Mouse (Mus musculus) heart, embryonic 13.5 days (tissue): ENCODE data around the gene Colgalt1. TPM values are rescaled to one million over a fixed set of nuclear protein-coding genes. Genes with fewer than 3 reads are reported as not detected.
A peak's percentile ranks its signal among the peaks of the same experiment; 100 is the strongest.

Experiments used
- ATAC-seq: fragments of 200-750 bp; cut with Nextera tagmentation; 2 replicates; pipeline ENCODE4 v1.8.0; 2017; ENCODE audit warnings: moderate TSS enrichment; ENCODE audit not compliant: insufficient number of reproducible peaks, low FRiP score, low TSS enrichment; ENCODE audit errors: extremely low read depth
- H3K27ac ChIP-seq: fragments of 300-500 bp; sonication (generic); replicated peaks from 2 replicates; pipeline ENCODE4 v1.5.1; 2015; ENCODE audit warnings: moderate library complexity, mild to moderate bottlenecking, inconsistent platforms
- H3K27me3 ChIP-seq: fragments of 300-500 bp; sonication (generic); replicated peaks from 2 replicates; pipeline ENCODE4 v1.6.1; 2015; ENCODE audit warnings: mild to moderate bottlenecking, inconsistent platforms
- H3K36me3 ChIP-seq: fragments of 300-500 bp; sonication (generic); 2 replicates; pipeline ENCODE4 v1.6.1; 2015; ENCODE audit warnings: mild to moderate bottlenecking, inconsistent platforms
- H3K4me1 ChIP-seq: fragments of 300-500 bp; sonication (generic); 2 replicates; pipeline ENCODE4 v1.6.1; 2015; ENCODE audit warnings: inconsistent platforms
- H3K4me2 ChIP-seq: fragments of 300-500 bp; sonication (generic); 2 replicates; pipeline ENCODE4 v1.6.1; 2015; ENCODE audit warnings: inconsistent platforms, mild to moderate bottlenecking, moderate library complexity
- H3K4me3 ChIP-seq: fragments of 300-500 bp; sonication (generic); 2 replicates; pipeline ENCODE4 v1.5.1; 2015; ENCODE audit warnings: moderate library complexity, mild to moderate bottlenecking, inconsistent platforms
- H3K9ac ChIP-seq: fragments of 300-500 bp; sonication (generic); 2 replicates; pipeline ENCODE4 v1.6.1; 2015; ENCODE audit warnings: inconsistent platforms, mild to moderate bottlenecking, moderate library complexity
- H3K9me3 ChIP-seq: fragments of 300-500 bp; sonication (generic); 2 replicates; pipeline ENCODE4 v1.6.1; 2016; ENCODE audit warnings: inconsistent platforms
- WGBS: fragments of 180-500 bp; shearing (Covaris S2); methylation state at CpG from one replicate; pipeline ENCODE4 v1.1.7; 2015; ENCODE audit warnings: mixed read lengths; 5-methylcytosine and 5-hydroxymethylcytosine counted together
- microRNA-seq: library from miRNA; unstranded; fragments of <30 nt; microRNA quantifications from one replicate; pipeline ENCODE4, GENCODE M21; 2016
- polyA plus RNA-seq: library from polyadenylated mRNA; unstranded; fragments of >200 nt; fragmentation: Nextera tagmentation; extraction: Ambion mirVana; gene quantifications from 2 replicates; pipeline ENCODE4 v1.2.1, GENCODE M21; 2015

The Colgalt1 gene
- polyA plus RNA-seq, 1 experiment from 2014 or later, result 54.8 TPM

DNA sequence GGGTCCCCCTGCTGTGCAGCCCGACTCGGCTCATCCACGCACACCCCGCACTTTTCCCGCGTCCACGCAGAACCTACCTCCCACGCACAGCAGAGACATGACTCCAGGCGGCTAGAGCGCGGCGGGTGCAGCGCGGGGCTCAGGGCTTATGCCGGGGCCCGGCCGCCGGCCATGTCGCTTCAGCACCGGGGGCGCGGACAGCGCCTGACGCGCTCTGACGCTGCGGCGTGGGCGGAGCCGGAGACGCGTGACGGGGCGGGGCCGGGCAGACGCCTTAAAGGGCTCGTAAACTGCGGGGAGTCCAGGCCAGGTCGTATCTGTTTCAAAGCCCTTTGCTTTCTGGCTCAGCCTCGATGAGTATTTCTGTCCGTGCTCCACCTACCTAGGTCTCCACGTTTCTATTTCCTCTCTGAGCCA is 60.8 kb downstream of the Colgalt1 start, which contains the start of gene Unc13a:
Gene Unc13a (minus strand): TSS at position 209 of the 417 bp plus-strand sequence.
- under 1% methylated on average over 42 of the region's 42 CpGs for WGBS
- H3K27me3 ChIP-seq, result peaks cover 8% of the 10 kb centered on the region
- ATAC-seq, result no peak; the same call in 1 of the 2 replicates
- no peaks in the 10 kb centered on the region for H3K36me3 ChIP-seq
- H3K4me3 ChIP-seq, result peak within 1 kb of the TSS; percentile 53
- peak within 1 kb of the TSS; percentile 73 for H3K9ac ChIP-seq
- H3K4me2 ChIP-seq, result peak within 1 kb of the TSS; percentile 82
- H3K9me3 ChIP-seq, result no peaks in the 10 kb centered on the region
- H3K27ac ChIP-seq, result no peak within 1 kb of the TSS; the same call in 1 of the 2 replicates
- H3K4me1 ChIP-seq, result peaks cover 58% of the 10 kb centered on the region

DNA sequence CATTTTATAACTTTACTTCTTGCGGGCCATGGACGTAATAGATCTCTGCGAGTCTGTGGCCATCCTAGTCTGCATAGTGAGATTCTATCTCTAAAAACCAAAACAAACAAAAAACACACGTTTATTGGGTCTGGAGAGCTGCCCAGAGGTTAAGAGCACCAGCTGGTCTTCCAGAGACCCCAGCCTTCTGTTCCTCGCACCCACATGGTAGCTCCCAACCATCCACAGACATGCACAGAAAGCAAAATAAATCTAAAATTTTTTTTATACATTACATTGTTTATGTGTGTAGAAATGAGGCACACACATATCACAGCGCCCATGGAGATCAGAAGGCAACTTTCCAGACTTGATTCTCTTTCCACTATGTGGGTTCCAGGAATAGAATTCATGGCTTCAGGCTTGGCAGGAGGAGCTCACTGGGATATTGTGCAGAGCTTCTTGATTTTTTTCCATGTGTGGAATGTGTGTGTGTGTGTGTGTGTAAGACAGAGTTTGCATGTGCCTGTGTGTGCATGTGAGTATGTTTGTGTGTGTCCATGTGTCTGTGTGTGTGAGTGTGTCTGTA is 61.5 kb downstream of the Colgalt1 start:
- peaks cover 5% of the 10 kb centered on the region for H3K27me3 ChIP-seq
- peaks cover 56% of the 10 kb centered on the region for H3K4me1 ChIP-seq
- WGBS, result 61% methylated on average over 6 of the region's 6 CpGs
- no peaks in the 10 kb centered on the region for H3K36me3 ChIP-seq
- peak overlapping the region; percentile 73 for H3K9ac ChIP-seq
- H3K27ac ChIP-seq, result no peak overlapping the region
- no peaks in the 10 kb centered on the region for H3K9me3 ChIP-seq
- H3K4me2 ChIP-seq, result peak overlapping the region; percentile 82
- ATAC-seq, result no peak
- peak overlapping the region; percentile 53 for H3K4me3 ChIP-seq

DNA sequence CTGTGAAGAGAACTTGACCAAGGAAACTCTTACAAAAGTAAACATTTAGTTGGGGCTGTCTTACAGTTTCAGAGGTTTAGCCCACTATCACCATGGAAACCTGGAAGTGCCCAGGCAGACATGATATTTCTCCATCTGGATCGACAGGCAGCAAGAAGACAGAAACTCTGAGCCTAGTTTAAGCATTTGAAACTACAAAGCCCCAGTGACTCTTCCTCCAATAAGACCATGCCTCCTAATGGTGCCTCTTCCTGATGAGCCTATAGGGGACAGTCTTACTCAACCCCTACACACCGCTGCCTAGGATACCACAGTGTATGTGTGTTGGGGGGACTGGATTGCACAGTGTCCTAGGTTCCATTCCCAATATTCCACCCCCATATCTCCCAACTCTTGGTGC is 63.3 kb downstream of the Colgalt1 start:
- no peak for ATAC-seq
- no peaks in the 10 kb centered on the region for H3K36me3 ChIP-seq
- no peaks in the 10 kb centered on the region for H3K9me3 ChIP-seq
- no peak overlapping the region for H3K9ac ChIP-seq
- H3K4me3 ChIP-seq, result no peak overlapping the region
- H3K27me3 ChIP-seq, result peaks cover 24% of the 10 kb centered on the region
- H3K4me1 ChIP-seq, result peaks cover 45% of the 10 kb centered on the region
- whole genome bisulfite sequencing, result 61% methylated on average over 2 of the region's 2 CpGs
- no peak overlapping the region for H3K27ac ChIP-seq
- no peak overlapping the region for H3K4me2 ChIP-seq

Small RNA genes lying within 50 kb of the gene (microRNA-seq; reads per million reads assigned to microRNA genes)
- not detected for gene Mir6769b

Other genes with a start within 250 kb of the Colgalt1 start
- 69.1 and 78.1 TPM in 2 replicates for gene Use1, start 244.2 kb upstream of the Colgalt1 start, polyA plus RNA-seq
- 4.3 and 4.4 TPM in 2 replicates for gene Ocel1, start 239.7 kb upstream of the Colgalt1 start, polyA plus RNA-seq
- gene Nr2f6, start 229.0 kb upstream of the Colgalt1 start, polyA plus RNA-seq, result 36.6 and 40.9 TPM in 2 replicates
- 9.2 and 10.2 TPM in 2 replicates for gene Ushbp1, start 215.2 kb upstream of the Colgalt1 start, polyA plus RNA-seq
- gene Babam1, start 214.1 kb upstream of the Colgalt1 start, polyA plus RNA-seq, result 89.7 and 91.8 TPM in 2 replicates
- gene Ankle1, start 205.0 kb upstream of the Colgalt1 start, polyA plus RNA-seq, result 27.6 and 29.4 TPM in 2 replicates
- gene Abhd8, start 147.3 kb upstream of the Colgalt1 start, polyA plus RNA-seq, result 33.0 and 35.5 TPM in 2 replicates
- gene Mrpl34, start 146.0 kb upstream of the Colgalt1 start, polyA plus RNA-seq, result 165 and 186 TPM in 2 replicates
- 75.6 and 87.1 TPM in 2 replicates for gene Dda1, start 141.8 kb upstream of the Colgalt1 start, polyA plus RNA-seq
- gene Ano8, start 125.0 kb upstream of the Colgalt1 start, polyA plus RNA-seq, result 0.63 and 0.78 TPM in 2 replicates
- gene Gtpbp3, start 122.9 kb upstream of the Colgalt1 start, polyA plus RNA-seq, result 11.6 and 12.6 TPM in 2 replicates
- 133 and 135 TPM in 2 replicates for gene Plvap, start 99.2 kb upstream of the Colgalt1 start, polyA plus RNA-seq
- gene Ccdc194, start 85.3 kb upstream of the Colgalt1 start, polyA plus RNA-seq, result 0.48 and 0.65 TPM in 2 replicates
- gene Bst2, start 73.5 kb upstream of the Colgalt1 start, polyA plus RNA-seq, result 34.0 and 39.5 TPM in 2 replicates
- gene Mvb12a, start 68.1 kb upstream of the Colgalt1 start, polyA plus RNA-seq, result 58.8 and 59.5 TPM in 2 replicates
- 0.27 and 0.41 TPM in 2 replicates for gene Tmem221, start 52.1 kb upstream of the Colgalt1 start, polyA plus RNA-seq
- gene Nxnl1, start 44.4 kb upstream of the Colgalt1 start, polyA plus RNA-seq, result not detected in 2 replicates
- gene Slc27a1, start 42.1 kb upstream of the Colgalt1 start, polyA plus RNA-seq, result 18.2 and 18.3 TPM in 2 replicates
- 169 and 172 TPM in 2 replicates for gene Pgls, start 18.8 kb upstream of the Colgalt1 start, polyA plus RNA-seq
- gene Fam129c, start 13.3 kb upstream of the Colgalt1 start, polyA plus RNA-seq, result 1.2 and 1.8 TPM in 2 replicates
- gene Unc13a, start 60.8 kb downstream of the Colgalt1 start, polyA plus RNA-seq, result 0.39 and 0.40 TPM in 2 replicates
- 7.6 and 7.7 TPM in 2 replicates for gene Jak3, start 65.3 kb downstream of the Colgalt1 start, polyA plus RNA-seq
- gene Insl3, start 78.2 kb downstream of the Colgalt1 start, polyA plus RNA-seq, result 1.5 and 2.1 TPM in 2 replicates
- gene B3gnt3, start 90.8 kb downstream of the Colgalt1 start, polyA plus RNA-seq, result 2.8 and 3.3 TPM in 2 replicates
- gene Fcho1, start 114.7 kb downstream of the Colgalt1 start, polyA plus RNA-seq, result 1.7 and 2.3 TPM in 2 replicates